Mouse (Mus musculus) CH12.LX (cell line): Measurements from ENCODE around the gene Cacnb3.

Source experiments
- CHD2 ChIP-seq: IDR thresholded peaks from 2 replicates; pipeline ENCODE4 v1.6.1; 2011; ENCODE audit warnings: low read length, improper control_type of control experiment
- CTCF ChIP-seq, 2 experiments: IDR thresholded peaks in 1 of 2; conservative IDR thresholded peaks in 1 of 2; 2 replicates each; pipeline ENCODE4 v1.5.1; 2011 to 2012; ENCODE audit warnings: low read depth in 2 of 2, low read length in 2 of 2, improper control_type of control experiment in 1 of 2, inconsistent platforms in 1 of 2, mild to moderate bottlenecking in 1 of 2, moderate library complexity in 1 of 2
- EP300 ChIP-seq: IDR thresholded peaks from 2 replicates; pipeline ENCODE4 v1.6.1; 2011; ENCODE audit warnings: low read length, improper control_type of control experiment
- HCFC1 ChIP-seq: IDR thresholded peaks from 2 replicates; pipeline ENCODE4 v1.6.1; 2012; ENCODE audit warnings: low read depth, mild to moderate bottlenecking, inconsistent platforms, low read length, improper control_type of control experiment
- IRF4 ChIP-seq: IDR thresholded peaks from 2 replicates; pipeline ENCODE4 v1.6.1; 2014; ENCODE audit warnings: low read depth, mild to moderate bottlenecking, inconsistent platforms, low read length, improper control_type of control experiment
- MAX ChIP-seq: IDR thresholded peaks from 2 replicates; pipeline ENCODE4 v1.6.1; 2011; ENCODE audit warnings: low read length, improper control_type of control experiment
- MXI1 ChIP-seq: IDR thresholded peaks from 2 replicates; pipeline ENCODE4 v1.6.1; 2011; ENCODE audit warnings: mild to moderate bottlenecking, low read depth, low read length, improper control_type of control experiment
- POLR2A ChIP-seq: IDR thresholded peaks from 2 replicates; pipeline ENCODE4 v1.6.1; 2011; ENCODE audit warnings: low read depth, mild to moderate bottlenecking, improper control_type of control experiment, low read length
- POLR2AphosphoS2 ChIP-seq: IDR thresholded peaks from 2 replicates; pipeline ENCODE4 v1.6.1; 2011; ENCODE audit warnings: low read depth, low read length, improper control_type of control experiment
- SIN3A ChIP-seq: IDR thresholded peaks from 2 replicates; pipeline ENCODE4 v1.6.1; 2012; ENCODE audit warnings: low read length, improper control_type of control experiment, inconsistent platforms
- TBP ChIP-seq: conservative IDR thresholded peaks from 2 replicates; pipeline ENCODE4 v1.6.1; 2011; ENCODE audit warnings: low read depth, low read length, improper control_type of control experiment

DNA sequence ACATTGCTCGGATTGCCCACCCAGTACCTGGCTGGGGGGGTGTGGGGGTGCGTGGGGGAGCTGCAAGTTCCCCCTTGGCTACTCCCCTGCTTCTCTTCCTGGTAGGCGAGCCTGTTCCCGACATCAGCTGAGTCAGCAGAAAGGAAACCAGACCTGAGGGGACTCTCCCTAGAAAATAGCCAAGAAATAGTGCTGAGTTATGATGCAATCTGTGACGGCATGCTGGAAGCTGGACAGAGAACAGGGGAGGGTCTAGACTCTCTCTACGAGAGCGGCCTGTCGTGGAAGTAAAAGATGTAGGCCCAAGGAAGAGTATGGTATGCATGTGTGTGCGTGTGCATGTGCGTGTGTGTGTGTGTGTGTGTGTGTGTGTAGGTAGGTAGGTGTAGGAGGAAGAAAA is 52.5 kb downstream of the Cacnb3 start:
- TF ChIP-seq CTCF (conservative IDR thresholded peaks at IDR 0.05 in 1 of 2, IDR thresholded peaks at IDR 0.05 in 1 of 2; ENCODE audit: low read depth in 2 of 2, low read length in 2 of 2), result no peak
- TF ChIP-seq POLR2A, result no peak
- TF ChIP-seq IRF4, result no peak
- no peak for TF ChIP-seq MAX
- no peak for TF ChIP-seq POLR2AphosphoS2
- no peak for TF ChIP-seq MXI1
- TF ChIP-seq TBP, result no peak
- no peak for TF ChIP-seq EP300
- no peak for TF ChIP-seq HCFC1
- no peak for TF ChIP-seq SIN3A
- no peak for TF ChIP-seq CHD2
